Mouse (Mus musculus): ENCODE measurements at regions not wholly inside any gene's neighbourhood (a gene's known extent, or its start where the extent isn't known, plus 50 kb on each side); places are given as distances from the start of the nearest gene placed in this dataset.

- no peak overlapping the region for H3K9ac ChIP-seq (replicated peaks; ENCODE audit: low read length)
- WGBS = 92% methylated on average over 3 of the region's 3 CpGs
- no peak overlapping the region for H3K27ac ChIP-seq (replicated peaks; ENCODE audit: low read depth, low read length)
- H3K4me3 ChIP-seq (replicated peaks; ENCODE audit: low read depth, low read length) = no peak overlapping the region
- H3K27me3 ChIP-seq (ENCODE audit: control insufficient read depth, insufficient read depth, low read length) = no peaks in the 10 kb centered on the region
- no peaks in the 10 kb centered on the region for H3K36me3 ChIP-seq (ENCODE audit: control insufficient read depth, insufficient read depth, low read length)
- no peak for DNase-seq
- ATAC-seq (ENCODE audit: low FRiP score, low TSS enrichment) = no peak
- no peak overlapping the region for H3K4me2 ChIP-seq (ENCODE audit: low read length)
- H3K9me3 ChIP-seq (ENCODE audit: control insufficient read depth, low read length) = no peaks in the 10 kb centered on the region
- H3K4me1 ChIP-seq (ENCODE audit: control insufficient read depth, insufficient read depth, low read length) = no peaks in the 10 kb centered on the region
Observed at GRCm38 (mm10) chr2:79008642-79009041, 140.7 kb downstream of the Ube2e3 start.

- no peak overlapping the region for H3K4me3 ChIP-seq (replicated peaks; ENCODE audit: low read depth, low read length)
- no peak for DNase-seq
- H3K9me3 ChIP-seq (ENCODE audit: control insufficient read depth, low read length) = no peaks in the 10 kb centered on the region
- H3K4me2 ChIP-seq (ENCODE audit: low read length) = no peak overlapping the region
- 70% methylated on average over 2 of the region's 2 CpGs for WGBS
- no peak for ATAC-seq (ENCODE audit: low FRiP score, low TSS enrichment)
- H3K27ac ChIP-seq (replicated peaks; ENCODE audit: low read depth, low read length) = no peak overlapping the region
- H3K27me3 ChIP-seq (ENCODE audit: control insufficient read depth, insufficient read depth, low read length) = no peaks in the 10 kb centered on the region
- H3K4me1 ChIP-seq (ENCODE audit: control insufficient read depth, insufficient read depth, low read length) = no peaks in the 10 kb centered on the region
- no peaks in the 10 kb centered on the region for H3K36me3 ChIP-seq (ENCODE audit: control insufficient read depth, insufficient read depth, low read length)
- H3K9ac ChIP-seq (replicated peaks; ENCODE audit: low read length) = no peak overlapping the region
Observed at GRCm38 (mm10) chr2:79009791-79010190, 141.9 kb downstream of the Ube2e3 start.

GRCm38 (mm10) chr2:79010273-79010672 is 142.3 kb downstream of the Ube2e3 start:
- DNase-seq (no peak), ATAC-seq (ENCODE audit: low FRiP score, low TSS enrichment) (no peak)

GRCm38 (mm10) chr2:79018732-79019423 is 151.0 kb downstream of the Ube2e3 start:
- Histone ChIP-seq H3K27ac (replicated peaks; ENCODE audit: low read depth, low read length) (no peak overlapping the region), H3K36me3 (ENCODE audit: control insufficient read depth, insufficient read depth, low read length) (no peaks in the 10 kb centered on the region), H3K4me2 (ENCODE audit: low read length) (no peak overlapping the region), H3K9me3 (ENCODE audit: control insufficient read depth, low read length) (no peaks in the 10 kb centered on the region), H3K27me3 (ENCODE audit: control insufficient read depth, insufficient read depth, low read length) (no peaks in the 10 kb centered on the region), H3K4me3 (replicated peaks; ENCODE audit: low read depth, low read length) (no peak overlapping the region), H3K9ac (replicated peaks; ENCODE audit: low read length) (no peak overlapping the region), H3K4me1 (ENCODE audit: control insufficient read depth, insufficient read depth, low read length) (no peaks in the 10 kb centered on the region)
- 80% methylated on average over 4 of the region's 4 CpGs for WGBS
- no peak for ATAC-seq (ENCODE audit: low FRiP score, low TSS enrichment)
- no peak for DNase-seq

More at GRCm38 (mm10) chr2:79010273-79010672, 142.3 kb downstream of the Ube2e3 start:
- Histone ChIP-seq H3K4me3 (replicated peaks; ENCODE audit: low read depth, low read length) (no peak overlapping the region), H3K9me3 (ENCODE audit: control insufficient read depth, low read length) (no peaks in the 10 kb centered on the region), H3K4me1 (ENCODE audit: control insufficient read depth, insufficient read depth, low read length) (no peaks in the 10 kb centered on the region), H3K36me3 (ENCODE audit: control insufficient read depth, insufficient read depth, low read length) (no peaks in the 10 kb centered on the region), H3K9ac (replicated peaks; ENCODE audit: low read length) (no peak overlapping the region), H3K27ac (replicated peaks; ENCODE audit: low read depth, low read length) (no peak overlapping the region), H3K4me2 (ENCODE audit: low read length) (no peak overlapping the region), H3K27me3 (ENCODE audit: control insufficient read depth, insufficient read depth, low read length) (no peaks in the 10 kb centered on the region)
- WGBS = 78% methylated on average over 2 of the region's 2 CpGs

GRCm38 (mm10) chr2:79022954-79023353 is 155.0 kb downstream of the Ube2e3 start:
- no peak overlapping the region for H3K4me2 ChIP-seq (ENCODE audit: low read length)
- no peaks in the 10 kb centered on the region for H3K27me3 ChIP-seq (ENCODE audit: control insufficient read depth, insufficient read depth, low read length)
- H3K36me3 ChIP-seq (ENCODE audit: control insufficient read depth, insufficient read depth, low read length) = no peaks in the 10 kb centered on the region
- no peaks in the 10 kb centered on the region for H3K9me3 ChIP-seq (ENCODE audit: control insufficient read depth, low read length)
- H3K4me1 ChIP-seq (ENCODE audit: control insufficient read depth, insufficient read depth, low read length) = 0 out of 2 replicates have a peak, but pooled peaks cover 5% of the 10 kb centered on the region
- no peak for DNase-seq
- WGBS = 83% methylated on average over 2 of the region's 2 CpGs
- no peak overlapping the region for H3K9ac ChIP-seq (replicated peaks; ENCODE audit: low read length)
- no peak overlapping the region for H3K27ac ChIP-seq (replicated peaks; ENCODE audit: low read depth, low read length)
- H3K4me3 ChIP-seq (replicated peaks; ENCODE audit: low read depth, low read length) = no peak overlapping the region
- no peak for ATAC-seq (ENCODE audit: low FRiP score, low TSS enrichment)

- Histone ChIP-seq H3K4me2 (ENCODE audit: low read length) (no peak overlapping the region), H3K9me3 (ENCODE audit: control insufficient read depth, low read length) (no peaks in the 10 kb centered on the region), H3K4me1 (ENCODE audit: control insufficient read depth, insufficient read depth, low read length) (0 out of 2 replicates have a peak, but pooled peaks cover 5% of the 10 kb centered on the region), H3K9ac (replicated peaks; ENCODE audit: low read length) (no peak overlapping the region), H3K27me3 (ENCODE audit: control insufficient read depth, insufficient read depth, low read length) (no peaks in the 10 kb centered on the region), H3K27ac (replicated peaks; ENCODE audit: low read depth, low read length) (no peak overlapping the region), H3K4me3 (replicated peaks; ENCODE audit: low read depth, low read length) (no peak overlapping the region), H3K36me3 (ENCODE audit: control insufficient read depth, insufficient read depth, low read length) (no peaks in the 10 kb centered on the region)
- ATAC-seq (ENCODE audit: low FRiP score, low TSS enrichment) (no peak), DNase-seq (no peak)
- WGBS = 87% methylated on average over 4 of the region's 4 CpGs
Observed at GRCm38 (mm10) chr2:79025678-79026077, 157.8 kb downstream of the Ube2e3 start.

- no peak overlapping the region for H3K27ac ChIP-seq (replicated peaks; ENCODE audit: low read depth, low read length)
- ATAC-seq (ENCODE audit: low FRiP score, low TSS enrichment) (no peak), DNase-seq (no peak)
- no peaks in the 10 kb centered on the region for H3K36me3 ChIP-seq (ENCODE audit: control insufficient read depth, insufficient read depth, low read length)
- 0 out of 2 replicates have a peak, but pooled peaks cover 5% of the 10 kb centered on the region for H3K4me1 ChIP-seq (ENCODE audit: control insufficient read depth, insufficient read depth, low read length)
- H3K27me3 ChIP-seq (ENCODE audit: control insufficient read depth, insufficient read depth, low read length) = no peaks in the 10 kb centered on the region
- H3K9me3 ChIP-seq (ENCODE audit: control insufficient read depth, low read length) = no peaks in the 10 kb centered on the region
- H3K4me3 ChIP-seq (replicated peaks; ENCODE audit: low read depth, low read length) = no peak overlapping the region
- WGBS = 43% methylated on average over 1 of the region's 1 CpGs
- no peak overlapping the region for H3K9ac ChIP-seq (replicated peaks; ENCODE audit: low read length)
- H3K4me2 ChIP-seq (ENCODE audit: low read length) = no peak overlapping the region
Observed at GRCm38 (mm10) chr2:79030990-79031389, 163.1 kb downstream of the Ube2e3 start.

GRCm38 (mm10) chr2:79036296-79036695 is 168.4 kb downstream of the Ube2e3 start:
- DNase-seq = no peak
- Histone ChIP-seq H3K9ac (replicated peaks; ENCODE audit: low read length) (no peak overlapping the region), H3K27ac (replicated peaks; ENCODE audit: low read depth, low read length) (no peak overlapping the region), H3K27me3 (ENCODE audit: control insufficient read depth, insufficient read depth, low read length) (no peaks in the 10 kb centered on the region), H3K36me3 (ENCODE audit: control insufficient read depth, insufficient read depth, low read length) (no peaks in the 10 kb centered on the region), H3K9me3 (ENCODE audit: control insufficient read depth, low read length) (no peaks in the 10 kb centered on the region), H3K4me1 (ENCODE audit: control insufficient read depth, insufficient read depth, low read length) (no peaks in the 10 kb centered on the region), H3K4me3 (replicated peaks; ENCODE audit: low read depth, low read length) (no peak overlapping the region), H3K4me2 (ENCODE audit: low read length) (no peak overlapping the region)
- no peak for ATAC-seq (ENCODE audit: low FRiP score, low TSS enrichment)
- 95% methylated on average over 2 of the region's 2 CpGs for WGBS

- WGBS = 31% methylated on average over 5 of the region's 5 CpGs
- Histone ChIP-seq H3K4me1 (ENCODE audit: control insufficient read depth, insufficient read depth, low read length) (no peaks in the 10 kb centered on the region), H3K9ac (replicated peaks; ENCODE audit: low read length) (no peak overlapping the region), H3K27me3 (ENCODE audit: control insufficient read depth, insufficient read depth, low read length) (no peaks in the 10 kb centered on the region), H3K4me3 (replicated peaks; ENCODE audit: low read depth, low read length) (no peak overlapping the region), H3K27ac (replicated peaks; ENCODE audit: low read depth, low read length) (no peak overlapping the region), H3K9me3 (ENCODE audit: control insufficient read depth, low read length) (no peaks in the 10 kb centered on the region), H3K36me3 (ENCODE audit: control insufficient read depth, insufficient read depth, low read length) (no peaks in the 10 kb centered on the region), H3K4me2 (ENCODE audit: low read length) (no peak overlapping the region)
- no peak for DNase-seq
- ATAC-seq (ENCODE audit: low FRiP score, low TSS enrichment) = no peak; the same call in 1 of the 2 replicates
Observed at GRCm38 (mm10) chr2:79038624-79039023, 170.7 kb downstream of the Ube2e3 start.

All from midbrain, embryonic 14.5 days (tissue).